Mouse (Mus musculus): ENCODE measurements at regions not wholly inside any gene's neighbourhood (a gene's known extent, or its start where the extent isn't known, plus 50 kb on each side); places are given as distances from the start of the nearest gene placed in this dataset.

DNA sequence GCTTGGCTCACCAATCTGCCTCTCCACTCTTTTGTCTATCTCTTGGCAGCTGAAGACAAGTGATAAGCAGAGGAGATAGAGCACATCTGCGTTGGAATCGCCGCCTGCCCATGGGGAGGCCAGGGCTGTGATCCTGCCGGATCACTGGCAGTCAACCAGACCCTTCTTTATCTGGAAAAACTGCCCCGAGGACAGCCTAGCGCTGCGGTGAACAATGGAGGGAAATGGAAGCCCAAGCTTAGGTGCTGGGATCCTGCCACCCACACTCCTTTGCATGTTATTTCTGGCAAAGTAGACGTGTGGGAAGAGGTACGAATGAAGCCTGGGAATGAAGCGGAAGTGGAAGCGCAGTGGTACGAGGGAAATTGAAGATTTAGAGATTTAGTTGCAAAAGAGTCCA lies 112.8 kb downstream of the Rassf10 start:
- no peak for TF ChIP-seq CTCF (IDR thresholded peaks at IDR 0.05; ENCODE audit: low read depth)
- TF ChIP-seq EP300 (IDR thresholded peaks at IDR 0.05; ENCODE audit: low read depth), result peak; percentile 44; the same call in 1 of the 2 replicates
